Mouse (Mus musculus) thymus, postnatal 10 days (tissue): Measurements from ENCODE around the gene Stk10.

Experiments
- DNase-seq, 2 experiments: peaks; one replicate each; pipeline ENCODE4 v3.0.0; 2021; ENCODE audit warnings: low spot score in 2 of 2

The Stk10 gene

DNA sequence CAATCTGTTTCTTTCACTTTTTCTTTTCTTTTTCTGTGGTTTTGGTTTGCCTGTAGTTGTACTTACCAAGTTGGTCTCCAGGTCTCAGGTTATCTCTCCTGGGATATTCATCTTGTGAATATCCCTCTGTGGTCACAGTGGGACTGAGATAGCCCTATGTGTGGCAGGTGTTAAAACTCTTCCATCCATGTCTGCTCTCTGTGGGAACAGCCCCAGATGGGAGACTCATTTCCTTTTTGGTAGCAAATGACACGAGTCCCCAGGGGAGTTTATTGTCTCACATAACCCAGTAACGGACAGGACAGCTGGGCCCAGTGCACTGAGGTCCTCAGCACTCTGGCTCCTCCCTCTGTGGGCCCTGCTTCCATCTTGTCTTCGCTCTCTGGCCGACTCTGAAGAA lies 17.0 kb downstream of the Stk10 start:
- no peak for DNase-seq

DNA sequence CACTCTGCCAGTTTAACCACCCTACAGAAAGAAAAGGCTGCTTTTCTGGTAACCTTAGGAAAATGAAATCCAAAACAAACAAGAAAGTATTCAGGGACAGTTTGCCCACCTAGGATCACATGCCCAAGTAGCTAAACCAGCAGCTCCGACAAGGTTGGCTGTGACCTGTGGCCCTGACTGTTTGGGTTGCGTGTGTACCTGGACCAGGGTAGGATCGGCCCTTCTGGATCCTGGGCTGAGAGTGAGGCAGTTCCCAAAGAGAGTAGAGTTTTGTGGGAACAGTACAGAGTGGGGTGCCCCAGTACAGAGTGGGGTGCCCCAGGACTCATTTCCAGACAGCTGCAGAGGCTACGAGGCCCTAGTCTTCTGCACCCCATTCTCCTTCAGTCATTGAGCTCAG lies 18.0 kb downstream of the Stk10 start:
- DNase-seq, result no peak

DNA sequence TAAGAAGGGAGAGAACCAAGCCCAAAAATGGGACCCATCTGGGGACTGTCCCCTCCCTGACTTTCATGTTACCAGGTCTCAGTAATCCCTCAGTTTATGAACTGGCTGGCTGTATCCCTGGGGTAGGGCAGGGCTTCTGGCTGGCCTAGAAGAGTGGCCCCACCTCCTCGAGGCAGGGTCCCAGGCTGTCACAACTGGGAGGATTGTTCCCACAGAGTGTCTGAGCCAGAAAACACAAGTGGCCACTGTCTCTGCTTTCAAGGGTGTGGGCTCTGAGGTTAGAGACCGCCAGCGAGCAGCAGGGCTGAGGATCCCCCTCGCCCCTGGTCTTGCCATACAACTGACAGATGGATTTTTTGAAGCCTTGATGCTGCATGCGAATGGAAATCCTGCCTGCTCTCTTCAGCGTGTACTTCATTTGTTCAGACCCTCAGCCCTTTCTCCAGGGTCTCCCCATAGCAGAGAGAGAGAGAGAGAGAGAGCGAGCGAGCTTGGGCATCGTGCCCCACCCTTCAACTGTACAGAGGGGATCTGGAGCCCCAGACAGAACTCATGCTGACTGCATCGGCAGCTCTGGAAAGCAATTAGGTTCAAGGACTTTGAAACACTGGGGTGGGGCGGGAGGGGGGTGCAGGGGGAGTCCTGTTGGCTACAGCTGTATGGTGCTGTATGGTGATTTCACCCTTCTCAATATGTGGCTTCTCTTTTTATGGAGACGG lies 18.6 kb downstream of the Stk10 start:
- DNase-seq, result no peak

DNA sequence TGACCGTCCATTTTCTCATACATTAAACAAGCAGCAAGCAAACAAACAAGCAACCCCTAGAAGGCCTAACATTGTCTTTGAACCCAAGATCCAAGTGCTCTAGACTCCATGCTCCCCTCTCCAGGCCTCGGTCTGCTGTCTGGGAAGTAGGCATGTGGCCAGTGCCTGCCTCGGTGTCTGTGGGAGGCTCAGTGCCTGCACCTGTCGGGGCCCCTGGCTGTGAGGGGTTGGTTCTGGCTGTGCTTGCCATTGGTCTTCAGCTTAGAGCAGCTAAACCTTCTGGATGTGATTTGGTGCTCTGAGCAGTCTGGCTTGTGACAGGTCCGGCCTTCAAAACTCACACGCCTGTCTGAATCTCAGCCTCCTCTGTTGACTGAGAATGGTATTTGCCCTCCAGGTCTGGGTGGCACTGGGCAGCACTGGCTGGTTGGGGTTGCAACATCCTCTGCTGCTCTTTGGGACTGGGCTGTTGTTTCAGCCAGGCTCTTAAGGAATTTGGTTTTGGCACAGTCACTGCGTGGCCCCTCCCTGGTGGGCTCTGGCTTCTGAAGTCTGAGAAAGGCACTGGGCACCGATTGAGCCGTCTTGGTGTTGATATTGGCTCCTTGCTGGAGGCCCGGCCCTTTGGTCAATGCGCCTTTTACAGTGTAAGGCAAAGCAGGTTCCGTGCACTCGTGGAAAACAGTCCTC lies 19.4 kb downstream of the Stk10 start:
- DNase-seq, result no peak

DNA sequence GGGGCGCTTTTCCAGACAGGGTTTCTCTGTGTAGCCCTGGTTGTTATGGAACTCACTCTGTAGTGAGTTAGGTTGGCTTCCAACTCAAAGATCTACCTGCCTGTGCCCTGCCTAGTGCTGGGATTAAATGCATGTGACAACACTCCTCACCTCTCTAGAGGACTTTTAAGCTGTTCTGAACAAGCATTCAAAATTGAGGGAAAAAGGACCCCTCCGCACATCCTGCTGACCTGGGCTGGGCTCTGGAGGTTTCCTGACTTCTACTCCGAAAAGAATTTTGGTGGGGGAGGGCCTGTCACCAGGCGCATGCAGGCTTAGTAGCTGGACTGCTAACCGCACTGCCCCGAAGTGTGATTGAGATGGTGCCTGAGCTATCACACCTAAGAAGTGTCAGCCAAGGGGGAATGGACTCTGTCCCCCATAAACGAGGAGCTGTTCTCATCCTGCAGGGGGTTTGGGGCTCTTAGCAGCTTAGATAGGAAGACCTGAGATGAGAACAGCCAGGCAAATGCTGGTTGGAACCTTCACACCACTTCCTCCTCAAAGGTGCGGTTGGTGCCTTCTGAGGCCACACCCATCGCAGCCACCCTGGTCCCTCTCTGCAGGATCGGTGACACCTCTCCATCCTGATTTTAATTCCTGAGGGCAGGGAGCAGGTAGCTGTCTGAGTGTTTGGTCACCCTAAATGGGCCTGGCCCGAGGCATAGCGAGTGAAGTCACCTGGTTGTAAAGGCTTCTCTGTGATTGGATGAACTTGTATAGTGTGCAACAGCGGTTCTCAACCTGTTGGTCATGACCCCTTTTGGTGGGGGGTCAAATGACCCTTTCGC lies 20.4 kb downstream of the Stk10 start:
- DNase-seq, result peak; percentile 53 to 54

DNA sequence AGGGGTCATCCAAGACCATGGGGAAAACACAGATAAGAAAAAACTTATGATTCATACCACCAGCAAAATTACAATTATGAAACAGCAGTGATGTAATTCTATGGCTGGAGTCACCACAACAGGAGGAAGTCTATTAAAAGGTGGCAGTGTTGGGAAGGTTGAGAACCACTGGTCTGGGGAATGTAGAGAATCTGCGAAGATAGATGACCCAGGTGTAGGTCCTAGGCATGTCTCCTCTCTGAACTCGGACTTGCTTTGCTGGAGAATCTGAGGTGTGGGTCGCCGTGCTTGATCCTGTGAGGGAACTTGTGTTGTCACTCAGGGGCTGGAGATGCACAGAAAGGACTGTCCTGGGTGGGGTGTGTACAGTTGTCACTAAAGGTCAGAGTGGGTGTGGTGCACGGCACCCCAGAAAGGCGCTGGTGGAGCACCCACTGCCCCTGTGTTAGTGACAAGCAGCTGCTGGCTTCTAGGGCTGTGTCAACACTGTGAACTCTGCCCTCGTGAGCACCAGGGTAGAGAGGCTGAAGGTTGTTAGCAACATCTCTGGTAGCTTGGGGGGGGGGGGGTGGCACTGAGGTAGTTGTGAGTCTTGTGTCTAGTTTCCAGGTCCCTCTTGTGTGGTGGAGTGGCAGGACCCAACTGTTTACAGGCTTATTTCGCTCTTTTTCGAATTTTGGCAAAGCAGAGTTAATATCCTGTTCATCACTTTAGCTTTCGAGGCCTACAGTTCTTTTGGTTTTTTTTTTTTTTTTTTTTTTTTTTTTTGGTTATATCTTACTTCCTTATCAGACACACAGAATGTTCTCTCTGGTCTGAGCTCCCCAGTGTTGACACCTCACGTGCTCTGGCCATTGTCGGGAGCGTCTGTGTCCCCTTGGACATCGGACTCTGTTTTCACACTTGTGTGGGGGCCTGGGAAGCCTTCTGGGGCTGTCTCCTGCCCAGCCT lies 21.3 kb downstream of the Stk10 start:
- DNase-seq, result no peak

DNA sequence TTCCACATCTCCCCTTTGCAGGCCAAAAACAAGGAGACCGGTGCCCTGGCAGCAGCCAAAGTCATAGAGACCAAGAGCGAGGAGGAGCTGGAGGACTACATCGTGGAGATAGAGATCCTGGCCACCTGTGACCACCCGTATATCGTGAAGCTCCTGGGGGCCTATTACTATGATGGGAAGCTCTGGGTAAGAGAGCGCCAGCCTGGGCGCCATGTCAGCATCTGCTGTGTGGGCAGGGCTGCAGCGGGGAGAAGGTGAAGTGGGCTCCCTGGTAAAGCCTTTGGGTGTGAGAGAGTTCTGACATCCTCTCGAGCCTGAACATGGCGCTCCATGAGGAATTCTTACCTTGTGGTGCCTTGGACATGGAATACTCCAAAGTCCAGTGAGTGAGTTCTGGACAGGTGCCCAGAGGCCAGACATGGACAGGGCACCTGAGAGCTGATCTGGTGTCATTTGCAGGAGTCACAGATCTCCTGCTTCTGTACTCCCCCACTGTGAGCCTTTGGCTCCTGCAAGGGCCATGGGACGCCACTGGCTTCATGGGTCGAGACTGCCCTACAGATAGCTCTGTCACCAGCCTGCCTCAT lies 22.1 kb downstream of the Stk10 start:
- DNase-seq, result no peak

DNA sequence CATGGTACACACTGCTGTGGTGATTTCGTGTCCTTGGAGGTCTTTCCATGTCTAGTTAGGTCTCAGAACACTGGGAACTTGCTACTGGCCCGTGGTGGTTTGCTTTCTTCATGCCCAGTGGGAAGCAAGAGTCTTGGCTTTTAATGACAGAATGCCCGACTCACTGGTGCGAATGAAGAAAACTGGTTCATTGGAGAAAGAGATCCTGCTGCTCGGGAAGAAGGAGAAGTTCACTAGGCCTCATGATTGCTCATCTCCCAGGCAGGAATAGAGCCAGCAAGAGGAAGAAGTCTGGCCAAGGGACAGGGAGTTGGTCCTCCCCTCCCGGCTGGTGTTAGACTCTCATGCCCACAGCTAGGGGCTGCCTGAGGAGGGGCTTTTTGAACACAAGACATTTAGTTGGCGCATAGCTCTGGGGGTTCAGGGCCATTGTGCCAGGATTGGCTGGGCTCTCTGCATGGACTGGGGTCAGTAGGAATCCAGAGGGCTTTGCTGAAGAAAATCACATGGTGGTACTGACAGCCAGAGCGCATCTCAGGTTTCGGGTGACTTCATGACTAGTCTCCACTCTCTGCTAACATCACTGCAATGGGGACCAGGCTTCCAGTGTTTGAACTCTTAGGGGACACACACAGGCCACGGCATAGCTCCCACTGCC lies 23.4 kb downstream of the Stk10 start:
- DNase-seq, result no peak

DNA sequence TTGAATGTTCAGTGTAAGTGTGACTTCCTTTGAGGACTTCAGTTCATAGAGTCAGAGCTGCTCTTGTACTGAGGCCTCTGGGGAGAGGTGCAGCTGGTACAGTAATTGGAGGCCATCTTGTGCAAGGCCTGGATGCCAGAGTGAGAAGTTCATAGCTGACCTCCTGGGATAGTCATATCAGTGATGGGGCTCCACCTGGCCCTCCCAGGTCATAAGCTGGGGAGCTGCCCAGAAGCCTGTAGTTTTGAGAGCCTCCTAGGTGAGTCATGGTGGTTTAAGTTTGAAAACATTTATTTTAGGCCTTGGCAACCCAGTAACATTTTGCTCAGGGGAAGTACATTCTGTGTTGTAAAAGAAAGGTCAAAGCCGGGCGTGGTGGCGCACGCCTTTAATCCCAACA lies 24.9 kb downstream of the Stk10 start:
- DNase-seq, result no peak

DNA sequence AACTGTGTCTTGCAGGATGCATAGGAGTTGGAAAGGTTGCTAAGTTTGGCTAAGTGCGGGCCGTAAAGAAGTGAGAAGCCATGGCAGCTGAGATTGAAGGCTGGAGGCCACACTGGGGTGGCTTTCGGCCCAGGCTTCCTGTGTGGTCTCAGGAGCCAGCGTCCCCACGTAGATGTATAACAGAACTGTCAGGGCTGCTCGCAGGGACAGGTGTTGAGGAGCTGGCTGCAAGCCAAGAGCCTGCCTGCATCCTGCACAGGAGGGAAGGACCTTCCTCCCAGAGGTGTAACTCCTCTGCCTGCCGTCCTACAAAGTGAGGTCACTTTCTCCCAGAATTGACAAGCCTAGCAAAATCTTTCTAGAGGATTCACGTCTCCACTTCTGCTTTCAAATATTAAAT lies 25.6 kb downstream of the Stk10 start:
- DNase-seq, result peak; percentile 45 to 52

DNA sequence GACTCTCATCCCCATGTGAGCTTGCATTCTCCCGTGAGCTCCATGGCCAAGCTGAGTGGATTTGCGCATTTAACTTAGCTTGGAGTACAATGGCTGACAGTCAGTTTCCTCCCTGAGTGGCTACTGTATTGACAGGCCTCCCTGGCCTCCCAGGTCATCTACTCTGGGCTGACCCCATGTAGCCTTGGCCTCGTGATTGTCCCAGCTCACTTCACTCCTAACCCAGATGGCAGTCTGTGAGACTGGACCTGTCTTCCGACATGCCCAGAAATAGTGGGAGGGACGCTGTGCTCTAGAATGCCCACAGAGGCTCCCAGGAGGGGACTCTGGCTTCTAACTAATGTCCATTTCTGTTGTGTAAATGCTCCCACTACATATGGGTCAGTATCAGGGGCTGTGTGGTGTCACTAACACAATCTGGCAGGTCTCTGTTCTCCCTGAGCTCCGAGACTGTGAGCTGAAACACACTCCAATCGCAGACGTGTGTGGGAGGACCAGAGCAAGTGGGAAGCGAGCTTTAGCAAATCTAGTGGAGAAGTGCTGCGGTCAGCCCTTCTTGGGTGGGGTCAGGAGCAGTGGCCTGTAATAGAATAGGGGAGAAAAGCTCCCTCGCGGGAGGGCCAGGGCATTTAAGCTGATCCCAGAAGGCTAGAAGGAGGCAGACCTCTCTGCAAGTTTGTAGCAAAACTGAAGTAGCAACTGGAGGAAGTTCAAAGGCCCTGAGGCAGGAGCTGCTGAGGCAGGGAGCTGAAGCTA lies 27.1 kb downstream of the Stk10 start:
- DNase-seq, result no peak

DNA sequence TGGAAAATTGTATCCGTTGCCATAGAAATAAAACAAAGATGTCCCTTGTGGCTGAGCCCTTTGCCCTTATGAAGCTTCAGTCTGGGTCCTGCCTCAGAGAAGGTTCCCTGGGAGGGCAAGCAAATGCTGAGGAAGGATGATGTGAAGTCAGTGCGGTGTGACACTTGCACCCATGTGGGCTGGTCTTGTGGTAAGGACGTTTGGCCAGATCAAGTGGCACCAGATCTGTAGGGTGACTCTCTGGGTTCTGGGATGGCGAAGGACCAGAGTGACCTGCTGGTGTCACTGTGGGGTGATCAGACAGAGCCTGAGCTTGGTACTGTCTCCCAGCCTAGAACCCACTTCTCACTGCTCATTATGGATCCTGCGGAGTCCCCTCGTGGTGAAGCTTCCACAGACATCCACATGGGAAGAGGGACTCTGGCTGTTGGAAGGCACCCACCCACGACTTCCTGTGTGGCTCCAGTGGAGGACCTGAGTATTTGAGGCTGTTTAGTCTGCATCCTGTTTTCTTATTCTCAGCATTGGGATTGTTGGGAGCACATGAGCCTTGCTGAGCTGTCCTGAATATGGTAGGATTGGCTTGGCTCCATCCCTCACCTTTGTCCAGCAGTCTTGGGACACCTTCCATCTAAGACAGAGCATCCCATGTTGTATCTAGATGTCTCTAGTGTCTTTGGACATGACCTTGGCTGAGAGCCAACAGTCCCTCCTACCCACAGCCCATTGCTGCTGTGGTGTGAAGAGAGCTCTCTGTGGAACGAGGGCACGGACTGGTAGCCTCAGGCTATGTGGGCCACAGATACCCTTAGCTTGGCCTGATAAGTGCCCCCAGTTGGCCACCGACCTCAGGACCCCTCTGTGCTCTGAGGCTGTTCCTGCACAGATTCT lies 28.6 kb downstream of the Stk10 start:
- no peak for DNase-seq

DNA sequence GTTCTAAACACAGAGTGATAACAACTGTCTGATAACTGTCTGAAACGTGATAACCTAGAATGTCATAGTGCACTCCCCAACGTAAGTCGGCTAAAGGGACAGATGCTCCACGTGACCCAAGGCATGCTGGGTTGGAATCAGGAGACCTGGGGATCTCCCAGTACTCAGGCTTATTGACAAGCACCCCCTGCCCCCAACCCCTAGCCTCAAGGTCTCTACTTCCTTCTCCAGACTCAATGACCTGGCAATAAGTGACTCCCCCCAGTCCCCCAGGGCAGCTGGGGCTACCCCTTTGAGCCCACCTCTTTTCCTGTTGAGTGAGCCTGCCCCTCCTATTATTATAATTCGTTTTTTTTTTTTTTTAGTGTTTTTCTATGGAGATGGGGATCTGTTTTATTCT lies 29.6 kb downstream of the Stk10 start:
- no peak for DNase-seq

DNA sequence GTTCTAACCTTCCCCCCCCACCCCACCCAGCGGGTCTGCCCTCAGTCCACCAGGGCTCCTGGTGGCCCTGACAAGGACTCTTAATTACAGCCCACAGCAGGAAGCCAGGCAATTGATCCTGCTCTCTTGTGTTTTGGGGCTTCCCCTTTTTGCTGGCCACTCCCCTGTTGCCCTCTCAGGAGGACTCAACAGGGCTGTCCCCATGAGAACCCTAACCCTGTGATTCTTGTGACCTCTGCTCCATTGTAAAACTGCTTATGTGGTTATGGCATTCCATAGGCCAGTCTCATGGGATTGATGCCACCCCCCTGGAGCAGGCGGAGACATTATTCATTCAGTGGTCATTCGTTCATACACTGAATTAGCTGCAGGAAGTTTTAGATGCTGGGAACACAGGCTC lies 30.6 kb downstream of the Stk10 start:
- no peak for DNase-seq

DNA sequence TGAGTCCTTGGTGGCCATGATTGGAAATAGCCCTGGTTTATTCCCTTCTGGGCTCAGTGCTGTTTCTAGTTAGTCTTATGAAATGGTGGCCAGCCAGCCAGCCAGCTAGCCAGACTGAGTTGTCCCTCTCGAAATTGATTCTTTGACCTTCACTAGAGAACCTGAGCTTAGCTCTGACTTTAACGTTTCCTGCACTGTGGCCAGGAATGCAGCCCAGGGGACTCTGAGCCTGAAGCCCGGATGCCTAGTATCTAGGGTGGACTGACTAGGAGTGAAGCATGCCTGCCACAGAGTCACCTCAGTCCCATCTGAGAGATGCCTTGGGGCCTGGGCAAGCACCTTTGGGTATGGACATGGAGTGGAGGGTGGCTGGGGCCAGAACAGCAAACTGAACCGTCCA lies 31.5 kb downstream of the Stk10 start:
- DNase-seq, result no peak

DNA sequence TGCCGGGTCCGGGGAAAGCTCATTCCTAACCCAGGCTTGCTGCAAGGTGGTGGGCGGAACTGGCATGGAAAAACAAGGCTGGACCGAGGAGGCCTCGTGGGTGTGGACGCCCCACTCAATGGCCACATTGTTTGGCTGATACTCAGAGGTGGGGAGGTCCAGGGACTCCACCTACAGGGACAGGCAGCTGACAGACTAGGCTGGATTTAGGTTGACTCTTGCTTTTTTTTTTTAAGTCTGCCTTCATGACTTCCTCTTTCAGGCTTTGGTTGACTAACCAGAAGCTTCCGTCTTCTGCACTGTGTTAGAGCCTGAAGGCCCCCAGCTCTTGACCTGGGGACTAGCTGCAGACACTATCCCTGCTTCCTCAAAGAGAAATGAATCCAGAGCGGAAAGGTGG lies 32.0 kb downstream of the Stk10 start:
- DNase-seq, result no peak

DNA sequence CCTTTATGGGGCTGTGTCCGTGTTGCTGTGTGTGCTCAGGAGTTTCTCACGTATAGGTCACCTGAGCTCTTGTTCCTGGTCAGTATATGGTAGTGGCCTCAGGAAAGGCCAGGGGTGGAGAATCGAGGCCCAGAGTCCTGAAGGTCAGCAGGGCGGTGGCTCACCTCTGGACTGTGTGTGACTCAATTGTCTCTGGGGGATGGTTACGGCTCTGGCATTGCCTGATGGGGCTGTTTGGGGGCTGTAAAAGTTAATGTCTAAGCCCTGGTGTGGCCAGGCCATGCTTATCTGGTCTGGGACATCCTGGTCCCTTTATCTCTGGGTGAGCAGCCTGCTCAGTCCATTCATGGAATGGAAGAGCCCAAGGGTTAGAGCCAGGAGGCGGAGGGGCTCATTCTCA lies 33.1 kb downstream of the Stk10 start:
- DNase-seq, result no peak

DNA sequence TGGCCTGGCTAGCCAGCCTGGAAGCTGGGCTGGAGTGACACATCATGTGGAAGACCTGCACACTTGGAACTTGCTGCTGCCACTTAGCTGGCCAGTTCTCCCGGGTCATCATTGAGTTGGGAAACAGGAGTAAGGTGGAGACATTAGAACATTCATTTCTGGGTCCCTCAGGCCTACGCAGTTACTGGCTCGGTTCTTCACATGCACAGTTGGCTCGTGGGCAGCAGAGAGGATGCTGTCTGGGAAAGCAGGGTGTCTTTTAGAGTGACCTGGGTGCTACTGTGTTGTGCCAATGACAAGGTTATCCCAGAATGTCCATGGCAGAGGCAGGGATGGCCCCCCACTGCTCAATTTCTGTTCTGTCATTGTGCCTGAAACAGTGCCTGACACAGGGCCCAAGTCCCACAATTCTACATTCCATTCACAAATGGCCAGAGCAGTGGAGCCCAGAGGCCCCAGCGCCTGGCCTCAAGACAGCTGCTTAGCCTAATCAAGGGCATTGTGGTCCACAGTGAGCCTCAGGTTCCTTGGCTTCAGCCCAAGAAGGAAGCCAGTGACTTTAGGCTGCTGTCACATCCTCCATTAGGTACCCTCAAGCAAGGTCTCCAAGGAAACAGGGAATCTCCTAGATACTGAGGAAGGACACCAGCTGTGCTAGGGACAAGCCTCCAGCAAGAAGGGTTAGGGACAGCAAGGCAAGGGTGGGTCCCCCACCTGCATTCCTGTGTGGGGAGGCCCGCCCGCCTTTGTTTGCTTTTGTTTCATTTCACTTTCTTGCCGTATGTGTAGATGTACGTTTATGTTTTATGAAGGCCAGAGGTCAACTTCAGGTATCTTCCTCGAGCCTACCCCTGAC lies 34.1 kb downstream of the Stk10 start:
- DNase-seq, result no peak
